Mouse (Mus musculus) liver, adult 2 months (tissue): Measurements from ENCODE around the gene Pdxp. TPM values are rescaled to one million over a fixed set of nuclear protein-coding genes. Genes with fewer than 3 reads are reported as not detected.

Source experiments
- DNase-seq: peaks from one replicate; pipeline ENCODE4 v3.0.0-alpha.2; 2011; ENCODE audit warnings: low read depth, low spot score; ENCODE audit errors: extremely low read depth
- H3K27ac ChIP-seq: fragments of 200-500 bp; replicated peaks from 2 replicates; pipeline ENCODE4 v1.5.1; 2012; ENCODE audit warnings: low read depth, mild to moderate bottlenecking, control low read depth, inconsistent platforms, low read length; ENCODE audit not compliant: insufficient read depth
- H3K27me3 ChIP-seq: fragments of 200-500 bp; 2 replicates; pipeline ENCODE4 v1.6.1; 2012; ENCODE audit warnings: mild to moderate bottlenecking, moderate library complexity, low read length, inconsistent platforms; ENCODE audit not compliant: control insufficient read depth, insufficient read depth
- H3K36me3 ChIP-seq: fragments of 200-500 bp; 2 replicates; pipeline ENCODE4 v1.6.1; 2012; ENCODE audit warnings: low read length, inconsistent platforms; ENCODE audit not compliant: control insufficient read depth, insufficient read depth
- H3K4me1 ChIP-seq: fragments of 200-500 bp; 2 replicates; pipeline ENCODE4 v1.6.1; 2011; ENCODE audit warnings: low read length; ENCODE audit not compliant: control insufficient read depth, insufficient read depth
- H3K4me3 ChIP-seq: fragments of 200-500 bp; 2 replicates; pipeline ENCODE4 v1.5.1; 2011; ENCODE audit warnings: low read depth, mild to moderate bottlenecking, control low read depth, low read length, moderate library complexity; ENCODE audit not compliant: insufficient read depth
- H3K79me2 ChIP-seq: fragments of 200-500 bp; 2 replicates; pipeline ENCODE4 v1.6.1; 2012; ENCODE audit warnings: inconsistent platforms, mild to moderate bottlenecking, low read length, moderate library complexity; ENCODE audit not compliant: control insufficient read depth, insufficient read depth
- H3K9ac ChIP-seq: fragments of 200-500 bp; 2 replicates; pipeline ENCODE4 v1.6.1; 2012; ENCODE audit warnings: low read depth, mild to moderate bottlenecking, control low read depth, inconsistent platforms, low read length
- CTCF ChIP-seq: fragments of 200-500 bp; IDR thresholded peaks from 2 replicates; pipeline ENCODE4 v1.5.1; 2011; ENCODE audit warnings: low read depth, low read length, control low read depth
- POLR2A ChIP-seq: fragments of 200-500 bp; IDR thresholded peaks from 2 replicates; pipeline ENCODE4 v1.6.1; 2011; ENCODE audit warnings: low read length, control low read depth; ENCODE audit not compliant: insufficient read depth; ENCODE audit errors: extremely low read depth
- WGBS: fragments of 180-500 bp; shearing (Covaris S2); methylation state at CpG from one replicate; pipeline ENCODE4 v1.1.7; 2018; 5-methylcytosine and 5-hydroxymethylcytosine counted together
- polyA plus RNA-seq: library from polyadenylated mRNA; depleted of rRNA; stranded (reverse); fragments of >200 nt; gene quantifications from 2 replicates; pipeline ENCODE4 v1.2.3, GENCODE M21; 2012
- total RNA-seq: library from RNA; depleted of rRNA; stranded (reverse); fragments of >200 nt; gene quantifications from 2 replicates; pipeline ENCODE4 v1.2.3, GENCODE M21; 2014

Pdxp gene
- total and polyA plus RNA-seq, 2 experiments = 0.37 to 0.62 TPM

DNA sequence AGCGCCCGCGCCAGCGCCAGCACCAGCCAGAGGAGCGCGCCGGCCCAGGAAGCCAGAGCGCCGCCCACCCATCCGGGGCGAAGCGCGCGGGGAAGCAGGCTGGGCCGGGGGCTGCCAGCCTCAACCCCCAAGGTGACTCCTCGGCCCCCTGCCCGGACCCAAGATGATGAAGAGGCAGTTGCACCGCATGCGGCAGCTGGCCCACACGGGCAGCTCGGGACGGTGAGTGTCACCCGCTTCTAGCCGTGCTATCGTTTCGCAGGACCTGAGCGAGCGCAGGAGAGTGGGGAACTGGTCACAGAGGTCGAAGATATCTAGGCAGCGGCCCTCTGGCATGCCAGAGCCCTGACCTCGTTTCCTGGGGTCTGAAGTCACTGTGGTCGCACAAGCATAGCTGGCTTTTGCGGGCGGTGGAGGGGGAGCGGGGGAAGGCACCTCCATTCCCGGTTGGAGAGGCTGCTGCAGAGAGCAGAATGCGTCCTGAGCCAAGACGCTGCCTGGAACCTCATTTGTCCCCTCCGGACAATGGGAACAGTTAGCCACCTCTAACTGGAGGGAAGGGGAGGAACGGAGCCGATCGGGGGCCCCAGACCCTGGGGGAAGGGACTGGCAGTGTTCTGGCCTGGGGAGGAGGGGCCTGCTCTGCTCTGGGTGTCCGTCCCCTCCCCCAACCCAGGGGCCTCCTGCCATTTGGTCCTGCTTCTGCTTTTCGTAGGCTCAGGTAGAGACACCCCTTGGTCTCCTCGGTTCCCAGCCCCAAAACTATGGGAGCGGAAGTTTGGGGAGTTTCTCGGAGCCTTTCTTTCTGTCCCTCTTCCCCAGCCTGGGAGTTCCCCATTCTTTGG, 13.8 kb upstream of the Pdxp start, which contains the start of gene Sh3bp1:
TSS of gene Sh3bp1 (plus strand) at position 29 of the 845 bp plus-strand sequence.
- whole genome bisulfite sequencing = 8% methylated on average over 47 of the region's 47 CpGs
- Histone ChIP-seq H3K36me3 (no peaks in the 10 kb centered on the region), H3K9ac (peak within 1 kb of the TSS; percentile 61), H3K4me3 (peak within 1 kb of the TSS; percentile 52), H3K27me3 (no peaks in the 10 kb centered on the region), H3K27ac (peak within 1 kb of the TSS; percentile 3; the same call in 1 of the 2 replicates), H3K4me1 (no peaks in the 10 kb centered on the region; the same call in 1 of the 2 replicates), H3K79me2 (no peaks in the 10 kb centered on the region)
- TF ChIP-seq CTCF (no peak), POLR2A (0 out of 2 replicates have a peak, but pooled peaks have one; percentile 23)
- DNase-seq = no peak

DNA sequence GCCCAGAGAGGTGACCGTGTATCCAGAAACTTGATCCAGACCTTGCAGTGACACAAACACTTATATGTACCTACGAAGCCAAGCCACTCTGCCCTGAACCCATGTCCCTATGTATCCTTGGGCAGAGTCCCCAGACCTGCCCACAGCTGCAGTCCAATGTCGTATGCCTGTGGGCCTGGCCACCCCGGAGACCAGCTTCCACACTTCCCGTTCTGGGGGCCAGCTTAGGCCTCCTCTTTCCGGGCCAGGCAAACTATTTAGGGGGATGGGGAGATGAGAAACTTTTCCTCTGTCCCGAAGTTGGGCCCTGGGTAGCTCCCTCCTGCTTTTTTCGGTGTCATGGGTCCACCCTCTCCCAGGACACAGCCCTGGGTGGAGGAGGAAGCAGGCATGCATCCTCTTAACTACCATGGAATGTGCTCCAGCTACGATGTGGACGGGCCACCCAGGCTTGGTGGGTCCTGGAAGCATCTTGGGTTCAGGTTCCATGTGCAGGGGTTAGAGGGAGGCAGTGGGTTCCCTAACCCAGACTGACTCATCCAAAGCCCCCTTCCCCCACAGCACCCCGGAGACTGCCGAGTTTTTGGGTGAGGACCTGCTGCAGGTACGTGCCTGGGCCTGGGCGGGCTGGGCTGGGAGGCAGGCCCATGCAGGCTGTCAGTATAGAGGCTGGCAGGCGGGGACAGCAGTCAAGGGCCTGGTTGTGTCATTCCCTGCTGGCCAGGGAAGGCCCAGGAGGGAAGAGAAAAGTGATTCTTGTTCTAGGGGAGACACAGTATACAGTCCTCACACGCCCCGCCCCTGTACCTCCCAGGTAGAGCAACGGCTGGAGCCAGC, 12.9 kb upstream of the Pdxp start:
- Histone ChIP-seq H3K27me3 (no peaks in the 10 kb centered on the region), H3K9ac (peak overlapping the region; percentile 41; the same call in 1 of the 2 replicates), H3K36me3 (no peaks in the 10 kb centered on the region), H3K79me2 (no peaks in the 10 kb centered on the region), H3K4me3 (peak overlapping the region; percentile 52), H3K4me1 (no peaks in the 10 kb centered on the region; the same call in 1 of the 2 replicates), H3K27ac (no peak overlapping the region)
- TF ChIP-seq CTCF = no peak
- no peak for TF ChIP-seq POLR2A
- 54% methylated on average over 18 of the region's 18 CpGs for WGBS
- no peak for DNase-seq

DNA sequence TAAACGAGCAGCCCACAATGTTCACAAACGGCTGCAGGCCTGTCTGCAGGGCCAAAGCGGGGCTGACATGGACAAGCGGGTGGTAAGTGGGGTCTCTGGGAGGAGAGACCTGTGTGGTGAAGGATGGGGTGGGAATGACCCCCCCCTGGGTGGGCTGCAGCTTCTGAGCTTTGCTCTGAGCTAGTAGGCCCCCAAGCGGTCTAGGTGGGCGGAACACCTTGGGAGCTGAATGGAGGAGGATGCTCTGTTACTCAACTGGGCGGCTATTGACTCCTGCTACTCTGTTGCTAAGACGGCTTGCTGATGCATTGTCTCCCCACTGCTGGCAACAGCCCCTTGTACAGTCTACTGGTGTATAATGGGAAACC, 12.3 kb upstream of the Pdxp start:
- no peaks in the 10 kb centered on the region for H3K36me3 ChIP-seq
- H3K27ac ChIP-seq = no peak overlapping the region
- no peaks in the 10 kb centered on the region; the same call in 1 of the 2 replicates for H3K4me1 ChIP-seq
- WGBS = 85% methylated on average over 8 of the region's 8 CpGs
- H3K27me3 ChIP-seq = no peaks in the 10 kb centered on the region
- DNase-seq = no peak
- H3K4me3 ChIP-seq = no peak overlapping the region
- H3K79me2 ChIP-seq = no peaks in the 10 kb centered on the region
- TF ChIP-seq CTCF = no peak
- no peak for TF ChIP-seq POLR2A
- no peak overlapping the region for H3K9ac ChIP-seq

DNA sequence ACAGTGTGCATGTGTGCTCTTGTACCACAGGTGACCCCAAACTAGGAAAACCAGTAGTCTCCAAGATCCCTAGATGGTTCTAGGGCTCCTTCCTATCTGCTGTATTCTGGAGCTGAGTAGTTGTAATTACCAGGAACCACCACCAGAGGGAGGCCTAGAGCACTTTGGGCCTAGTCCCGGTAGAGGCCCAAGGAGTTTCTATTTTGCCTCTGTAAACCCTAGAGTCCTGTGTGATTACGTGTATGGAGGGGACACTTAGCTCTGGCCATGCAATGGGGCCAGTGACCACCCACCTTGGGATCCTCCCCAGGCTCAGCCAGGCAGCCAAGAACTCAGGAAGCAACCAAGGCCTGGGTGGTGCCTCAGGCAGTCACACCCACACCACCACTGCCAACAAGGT, 10.5 kb upstream of the Pdxp start:
- Histone ChIP-seq H3K4me3 (no peak overlapping the region), H3K36me3 (no peaks in the 10 kb centered on the region), H3K27me3 (no peaks in the 10 kb centered on the region), H3K27ac (no peak overlapping the region), H3K9ac (no peak overlapping the region), H3K79me2 (no peaks in the 10 kb centered on the region), H3K4me1 (no peaks in the 10 kb centered on the region; the same call in 1 of the 2 replicates)
- peak; percentile 46 for DNase-seq
- TF ChIP-seq CTCF (peak; percentile 76), POLR2A (no peak)
- WGBS = 2% methylated on average over 2 of the region's 2 CpGs

DNA sequence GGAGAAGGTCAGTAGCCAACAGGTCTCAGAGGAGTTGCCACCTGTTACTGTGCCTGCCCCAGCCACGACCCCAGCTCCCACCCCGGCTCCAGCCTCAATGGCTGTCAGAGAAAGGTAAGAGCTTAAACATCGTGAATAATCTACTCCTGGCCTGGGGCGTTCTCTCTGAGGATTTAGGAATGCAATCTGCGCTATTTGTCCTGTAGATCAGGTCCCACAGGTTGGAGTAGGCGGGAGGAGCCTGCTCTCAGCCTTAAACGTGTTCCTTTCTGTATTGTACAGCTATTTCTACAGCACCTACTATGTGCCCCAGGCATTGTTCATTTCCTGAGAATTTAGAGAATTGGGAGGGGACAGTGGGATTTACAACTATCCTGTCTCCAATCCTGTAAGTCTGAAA, 5.3 kb upstream of the Pdxp start:
- Histone ChIP-seq H3K27ac (no peak overlapping the region), H3K79me2 (no peaks in the 10 kb centered on the region), H3K4me3 (no peak overlapping the region), H3K4me1 (no peaks in the 10 kb centered on the region), H3K9ac (no peak overlapping the region), H3K27me3 (no peaks in the 10 kb centered on the region), H3K36me3 (no peaks in the 10 kb centered on the region)
- no peak for DNase-seq
- WGBS = 91% methylated on average over 7 of the region's 7 CpGs
- TF ChIP-seq CTCF = no peak
- no peak for TF ChIP-seq POLR2A
